Mouse (Mus musculus) stomach, embryonic 16.5 days (tissue): ENCODE results near the gene Fstl1. TPM values are rescaled to one million over a fixed set of nuclear protein-coding genes. Genes with fewer than 3 reads are reported as not detected.

Source experiments
- ATAC-seq: fragments of 200-750 bp; cut with Nextera tagmentation; 2 replicates; pipeline ENCODE4 v1.8.0; 2017; ENCODE audit warnings: moderate number of reproducible peaks, moderate TSS enrichment; ENCODE audit not compliant: insufficient read depth, low FRiP score
- H3K27ac ChIP-seq: fragments of 300-500 bp; sonication (generic); 2 replicates; pipeline ENCODE4 v1.5.1; 2014; ENCODE audit warnings: low read length
- H3K27me3 ChIP-seq: fragments of 300-500 bp; sonication (generic); 2 replicates; pipeline ENCODE4 v1.6.1; 2014; ENCODE audit warnings: low read length, control low read depth, mixed read lengths; ENCODE audit not compliant: control insufficient read depth, insufficient read depth
- H3K36me3 ChIP-seq: fragments of 300-500 bp; sonication (generic); 2 replicates; pipeline ENCODE4 v1.6.1; 2014; ENCODE audit warnings: low read length; ENCODE audit not compliant: control insufficient read depth, insufficient read depth
- H3K4me1 ChIP-seq: fragments of 300-500 bp; sonication (generic); 2 replicates; pipeline ENCODE4 v1.6.1; 2014; ENCODE audit warnings: low read length, control low read depth, mixed read lengths; ENCODE audit not compliant: control insufficient read depth, insufficient read depth
- H3K4me2 ChIP-seq: fragments of 300-500 bp; sonication (generic); 2 replicates; pipeline ENCODE4 v1.6.1; 2014; ENCODE audit warnings: low read depth, low read length, mixed read lengths
- H3K4me3 ChIP-seq: fragments of 300-500 bp; sonication (generic); replicated peaks from 2 replicates; pipeline ENCODE4 v1.5.1; 2014; ENCODE audit warnings: mild to moderate bottlenecking, low read length
- H3K9ac ChIP-seq: fragments of 300-500 bp; sonication (generic); 2 replicates; pipeline ENCODE4 v1.6.1; 2014; ENCODE audit warnings: low read length
- H3K9me3 ChIP-seq: fragments of 300-500 bp; sonication (generic); replicated peaks from 2 replicates; pipeline ENCODE4 v1.6.1; 2016; ENCODE audit warnings: low read length, control low read depth; ENCODE audit not compliant: control insufficient read depth
- WGBS: fragments of 180-500 bp; shearing (Covaris S2); extraction: QIAGEN DNeasy Blood & Tissue Kit; methylation state at CpG from one replicate; pipeline ENCODE4 v1.1.7; 2014; 5-methylcytosine and 5-hydroxymethylcytosine counted together
- polyA plus RNA-seq: library from polyadenylated mRNA; unstranded; fragments of >200 nt; fragmentation: Nextera tagmentation; extraction: Ambion mirVana; gene quantifications from 2 replicates; pipeline ENCODE4 v1.2.1, GENCODE M21; 2015

Gene Fstl1
- polyA plus RNA-seq, 1 experiment from 2014 or later = 417 TPM

DNA sequence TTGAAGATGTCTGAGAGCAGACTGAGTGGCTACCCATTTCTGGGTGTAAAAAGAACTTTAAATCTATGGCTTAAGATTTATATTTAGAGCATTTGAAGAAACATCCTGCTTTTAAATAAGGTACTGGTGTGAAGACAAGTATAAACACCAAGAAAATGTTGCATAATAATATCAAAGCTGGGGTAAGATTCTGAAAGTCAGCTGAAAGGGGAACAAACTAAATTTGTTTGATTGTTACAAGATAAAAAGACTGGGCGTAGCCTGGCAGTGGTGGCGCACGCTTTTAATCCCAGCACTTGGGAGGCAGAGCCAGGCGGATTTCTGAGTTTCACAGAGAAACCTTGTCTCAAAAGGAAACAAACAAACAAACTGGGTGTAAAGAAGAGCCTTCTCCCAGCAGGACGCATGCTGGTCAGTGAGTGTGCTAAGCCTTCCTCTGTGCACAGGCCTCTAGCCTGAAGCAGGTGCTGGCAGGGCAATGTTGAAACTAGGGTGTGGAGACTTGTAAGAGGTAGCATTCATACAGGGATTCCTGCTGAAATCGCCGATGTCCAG is 102.4 kb downstream of the Fstl1 start:
- Histone ChIP-seq H3K27me3 (no peaks in the 10 kb centered on the region), H3K4me2 (no peak overlapping the region), H3K4me1 (no peaks in the 10 kb centered on the region), H3K36me3 (peaks cover 20% of the 10 kb centered on the region), H3K9me3 (no peaks in the 10 kb centered on the region), H3K9ac (no peak overlapping the region), H3K27ac (no peak overlapping the region), H3K4me3 (no peak overlapping the region)
- ATAC-seq = no peak
- 87% methylated on average over 7 of the region's 7 CpGs for WGBS

DNA sequence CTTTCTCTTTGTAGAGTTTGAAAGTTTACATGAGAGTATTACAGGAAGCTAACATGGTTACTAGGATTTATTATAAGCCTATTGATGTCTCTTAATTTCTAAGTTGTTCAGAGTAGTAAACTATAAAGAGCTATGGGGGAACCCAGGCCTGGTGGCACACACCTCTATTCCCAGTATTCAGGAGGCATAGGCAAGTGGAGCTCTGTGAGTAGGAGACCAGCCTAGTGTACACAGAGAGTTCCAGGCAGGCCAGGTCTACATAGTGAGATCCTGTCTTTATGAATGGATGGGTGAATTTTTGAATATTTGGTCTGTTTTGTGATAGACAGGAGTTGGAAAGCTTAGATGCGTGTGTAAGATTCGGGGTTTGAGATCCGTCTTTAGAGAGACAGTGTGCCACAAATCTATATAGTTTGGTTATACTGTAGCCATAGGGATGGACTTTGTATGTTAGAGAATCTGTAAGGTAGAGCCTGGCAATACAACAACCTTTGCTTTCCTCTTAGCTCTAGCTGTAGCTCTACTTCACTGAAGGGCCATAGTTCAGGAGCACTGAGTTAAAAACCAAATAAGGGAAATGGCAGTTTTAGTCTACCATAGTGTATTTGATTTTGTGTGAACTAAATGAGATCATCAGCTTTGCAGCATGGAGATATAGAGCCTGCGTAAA is 103.2 kb downstream of the Fstl1 start:
- Histone ChIP-seq H3K4me3 (no peak overlapping the region), H3K36me3 (peaks cover 23% of the 10 kb centered on the region), H3K4me2 (no peak overlapping the region), H3K4me1 (no peaks in the 10 kb centered on the region), H3K27me3 (no peaks in the 10 kb centered on the region), H3K9ac (no peak overlapping the region), H3K9me3 (no peaks in the 10 kb centered on the region), H3K27ac (no peak overlapping the region)
- WGBS = 92% methylated on average over 4 of the region's 4 CpGs
- no peak for ATAC-seq

DNA sequence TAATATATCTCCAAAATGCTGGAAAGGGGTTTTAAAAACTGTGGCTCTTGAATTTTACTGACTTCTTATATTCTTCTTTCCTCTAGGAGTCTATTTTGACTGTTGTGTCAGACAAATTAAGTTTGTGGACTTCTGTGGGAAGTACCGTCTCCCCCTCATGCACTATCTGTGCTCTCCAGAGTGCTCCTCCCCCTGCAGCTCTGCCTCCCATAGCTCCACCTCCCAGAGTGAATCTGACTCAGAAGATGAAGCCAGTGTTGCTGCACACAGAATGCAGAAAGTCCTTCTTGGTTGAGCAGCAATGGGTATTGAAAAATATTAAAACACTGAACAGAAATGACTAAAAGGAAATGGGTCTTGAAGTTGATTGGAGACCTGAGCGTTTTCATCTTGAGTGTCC is 104.5 kb downstream of the Fstl1 start:
- H3K27me3 ChIP-seq = no peaks in the 10 kb centered on the region
- H3K4me1 ChIP-seq = no peaks in the 10 kb centered on the region
- no peak overlapping the region for H3K27ac ChIP-seq
- no peak for ATAC-seq
- no peak overlapping the region for H3K9ac ChIP-seq
- 76% methylated on average over 2 of the region's 2 CpGs for WGBS
- H3K4me3 ChIP-seq = no peak overlapping the region
- no peaks in the 10 kb centered on the region for H3K9me3 ChIP-seq
- H3K4me2 ChIP-seq = no peak overlapping the region
- H3K36me3 ChIP-seq = peaks cover 23% of the 10 kb centered on the region

Other genes starting within 250 kb of the Fstl1 start
- gene Gtf2e1, start 237.1 kb upstream of the Fstl1 start, polyA plus RNA-seq = 20.1 and 21.3 TPM in 2 replicates
- gene Rabl3, start 237.0 kb upstream of the Fstl1 start, polyA plus RNA-seq = 21.8 and 22.4 TPM in 2 replicates
- gene Hgd, start 196.7 kb upstream of the Fstl1 start, polyA plus RNA-seq = 2.1 TPM in 2 replicates
- 57.4 and 64.0 TPM in 2 replicates for gene Ndufb4, start 122.4 kb upstream of the Fstl1 start, polyA plus RNA-seq
- gene Gm36028, start 84.3 kb downstream of the Fstl1 start, polyA plus RNA-seq = 0.72 and 1.4 TPM in 2 replicates
- gene Lrrc58, start 91.5 kb downstream of the Fstl1 start, polyA plus RNA-seq = 40.1 and 41.8 TPM in 2 replicates
- 0.05 and 0.31 TPM in 2 replicates for gene Gpr156, start 139.6 kb downstream of the Fstl1 start, polyA plus RNA-seq